ENCODE assay signal across 8 mouse cellular contexts in the genomic region with DNA sequence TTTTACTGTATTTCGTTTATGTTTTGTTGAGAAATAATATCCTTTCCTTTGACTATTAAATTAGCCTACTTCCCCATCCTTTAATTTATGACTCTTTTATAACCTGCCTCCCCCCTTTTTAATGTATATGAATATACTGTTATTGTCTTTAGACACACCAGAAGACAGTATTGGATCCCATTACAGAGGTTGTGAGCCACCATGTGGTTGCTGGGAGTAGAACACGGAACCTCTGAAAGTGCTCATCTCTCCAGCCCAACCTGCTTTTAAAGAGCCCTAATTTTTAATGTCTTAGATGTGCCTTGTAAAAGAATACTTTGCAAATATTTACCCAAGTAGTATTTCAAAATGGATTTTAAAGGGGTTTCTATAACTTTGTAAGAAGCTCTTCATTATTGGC.
DNase-seq lines count a peak whose midpoint lies in the region.

No protein-coding gene starts in this region.

- peak; percentile 29 for DNase-seq in embryo, embryonic 11 days
- DNase-seq in embryo, embryonic 10 days (ENCODE audit: low spot score): no peak
- DNase-seq in layer of hippocampus, postnatal 10 days (ENCODE audit: low spot score in 2 of 2): peak; percentile 4 to 11
- DNase-seq in layer of hippocampus, adult 11-12 months (ENCODE audit: low spot score): no peak
- DNase-seq in MEL-GATA-1-ER (ENCODE audit: extremely low read depth, low read depth): peak; percentile 43
- DNase-seq in mesoderm, embryonic 11.5 days (ENCODE audit: low read depth, low spot score): peak; percentile 9
- DNase-seq in frontal cortex, postnatal 10 days (ENCODE audit: low spot score in 2 of 2): no peak
- no peak for DNase-seq in neural tube, embryonic 10.5 days (ENCODE audit: extremely low spot score, low spot score)

Comparison
In these comparisons a context has a peak if more than half of its experiments do, and no peak if none do; other contexts are left out.
1. DNase-seq: peak in embryo, embryonic 11 days (single experiment), layer of hippocampus, postnatal 10 days (2 of 2), MEL-GATA-1-ER (single experiment) and mesoderm, embryonic 11.5 days (single experiment); none in embryo, embryonic 10 days (single experiment), layer of hippocampus, adult 11-12 months (single experiment), frontal cortex, postnatal 10 days (0 of 2) and neural tube, embryonic 10.5 days (single experiment).